Mouse (Mus musculus) testis, adult 2 months (tissue): ENCODE data around the gene Abraxas2.

Experiments used
- CTCF ChIP-seq: fragments of 200-500 bp; IDR thresholded peaks from 2 replicates; pipeline ENCODE4 v1.5.1; 2012; ENCODE audit warnings: low read depth, mild to moderate bottlenecking, inconsistent platforms, low read length, moderate library complexity; ENCODE audit not compliant: control insufficient read depth, insufficient read depth, insufficient replicate concordance
- POLR2A ChIP-seq: fragments of 200-500 bp; IDR thresholded peaks from 2 replicates; pipeline ENCODE4 v1.6.1; 2012; ENCODE audit warnings: low read depth, mild to moderate bottlenecking, inconsistent platforms, low read length, moderate library complexity; ENCODE audit not compliant: control insufficient read depth

DNA sequence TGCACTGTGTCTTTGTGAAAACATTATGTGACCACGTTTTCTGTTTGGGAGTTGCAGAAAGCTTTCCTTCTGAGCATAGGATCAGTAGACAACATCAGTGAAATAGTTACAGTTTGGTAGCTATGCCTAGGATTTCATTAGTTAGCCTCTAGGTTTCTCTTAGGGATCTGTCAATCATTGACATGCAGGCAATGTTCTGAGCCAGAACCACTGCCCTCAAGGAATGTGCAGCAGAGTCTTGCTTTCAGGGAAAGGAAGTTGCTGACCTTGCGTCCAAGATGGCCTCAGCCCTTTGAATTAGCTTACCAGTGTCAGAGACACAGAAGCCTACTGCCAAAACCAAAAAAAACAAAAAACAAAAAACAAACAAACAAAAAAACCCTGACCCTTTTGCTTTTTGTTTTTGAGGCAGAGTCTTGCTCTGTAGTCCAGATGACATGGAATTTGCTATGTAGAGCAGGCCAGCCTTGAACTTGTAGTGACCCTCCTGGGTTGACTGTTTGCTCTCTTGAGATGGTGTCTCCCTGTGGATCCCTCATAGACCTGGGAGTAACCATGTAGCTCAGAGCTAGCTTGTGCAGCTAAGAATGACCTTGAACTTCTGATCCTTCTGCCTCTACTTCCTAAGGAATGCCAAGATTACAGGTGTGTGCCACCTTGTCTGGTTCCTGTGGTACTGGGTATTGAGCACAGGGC is 16.5 kb downstream of the Abraxas2 start:
- no peak for TF ChIP-seq CTCF
- TF ChIP-seq POLR2A = no peak
